ENCODE assay signal across 13 mouse cellular contexts in genomic region chr3:62715311-62715971, GRCm38 (mm10).
"Had no signal": no experiment of that assay in that cellular context is flagged by ENCODE, and none has a peak within 500 bp of the region (broad histone marks: within the 10 kb centered on the region; RNA-seq: fewer than 3 reads in every experiment).

No protein-coding gene starts in this region.

- H3K9ac ChIP-seq: limb, embryonic 12.5 days; liver, embryonic 13.5 days; liver, postnatal 0 days; lung, embryonic 15.5 days; neural tube, embryonic 12.5 days had no signal

- H3K9me3 ChIP-seq: limb, embryonic 12.5 days; liver, embryonic 13.5 days; lung, embryonic 15.5 days; neural tube, embryonic 12.5 days had no signal

- H3K4me1 ChIP-seq: limb, embryonic 12.5 days; liver, embryonic 13.5 days; lung, embryonic 15.5 days; neural tube, embryonic 12.5 days had no signal

- H3K27ac ChIP-seq: kidney, postnatal 0 days; limb, embryonic 12.5 days; liver, embryonic 13.5 days; lung, embryonic 15.5 days; neural tube, embryonic 12.5 days had no signal

- H3K4me2 ChIP-seq: limb, embryonic 12.5 days; liver, embryonic 13.5 days; lung, embryonic 15.5 days; neural tube, embryonic 12.5 days had no signal

- DNase-seq: kidney, adult 11 months; kidney, adult 9 months; kidney, postnatal 36 days; layer of hippocampus, adult 9-11 months; liver; liver, embryonic 13.5 days; liver, postnatal 0 days; thymus, adult 2 months; thymus, postnatal 25 days had no signal

- H3K4me3 ChIP-seq: limb, embryonic 12.5 days; liver, embryonic 13.5 days; lung, embryonic 15.5 days; neural tube, embryonic 12.5 days had no signal

- ATAC-seq: liver, postnatal 0 days had no signal

- H3K36me3 ChIP-seq: limb, embryonic 12.5 days; liver, embryonic 13.5 days; lung, embryonic 15.5 days; neural tube, embryonic 12.5 days had no signal

- H3K27me3 ChIP-seq: limb, embryonic 12.5 days; liver, embryonic 13.5 days; lung, embryonic 15.5 days; neural tube, embryonic 12.5 days had no signal
